Mouse (Mus musculus): ENCODE measurements at regions not wholly inside any gene's neighbourhood (a gene's known extent, or its start where the extent isn't known, plus 50 kb on each side); places are given as distances from the start of the nearest gene placed in this dataset.

- Histone ChIP-seq H3K4me2 (replicated peaks; ENCODE audit: low read depth, low read length) (no peak overlapping the region), H3K9me3 (ENCODE audit: low read length) (no peaks in the 10 kb centered on the region), H3K4me1 (ENCODE audit: insufficient read depth, low read length) (no peaks in the 10 kb centered on the region), H3K4me3 (ENCODE audit: low read length) (no peak overlapping the region), H3K36me3 (ENCODE audit: insufficient read depth, low read length) (no peaks in the 10 kb centered on the region), H3K9ac (replicated peaks; ENCODE audit: low read length) (no peak overlapping the region), H3K27ac (ENCODE audit: low read length) (no peak overlapping the region), H3K27me3 (ENCODE audit: insufficient read depth, low read length) (no peaks in the 10 kb centered on the region)
- no peak for ATAC-seq (ENCODE audit: low FRiP score, low TSS enrichment)
- WGBS = 86% methylated on average over 3 of the region's 3 CpGs
Measured at GRCm38 (mm10) chr13:31468131-31468530, 87.8 kb upstream of the Foxq1 start.

- H3K27ac ChIP-seq (ENCODE audit: low read length) = no peak overlapping the region
- H3K27me3 ChIP-seq (ENCODE audit: insufficient read depth, low read length) = no peaks in the 10 kb centered on the region
- H3K36me3 ChIP-seq (ENCODE audit: insufficient read depth, low read length) = no peaks in the 10 kb centered on the region
- H3K4me2 ChIP-seq (replicated peaks; ENCODE audit: low read depth, low read length) = no peak overlapping the region
- H3K9ac ChIP-seq (replicated peaks; ENCODE audit: low read length) = no peak overlapping the region
- ATAC-seq (ENCODE audit: low FRiP score, low TSS enrichment) = no peak
- WGBS = 79% methylated on average over 3 of the region's 3 CpGs
- H3K9me3 ChIP-seq (ENCODE audit: low read length) = no peaks in the 10 kb centered on the region
- no peak overlapping the region for H3K4me3 ChIP-seq (ENCODE audit: low read length)
- no peaks in the 10 kb centered on the region for H3K4me1 ChIP-seq (ENCODE audit: insufficient read depth, low read length)
Measured at GRCm38 (mm10) chr13:31468983-31469382, 87.0 kb upstream of the Foxq1 start.

GRCm38 (mm10) chr13:31472366-31472765, 83.6 kb upstream of the Foxq1 start:
- H3K4me3 ChIP-seq (ENCODE audit: low read length) = no peak overlapping the region
- no peaks in the 10 kb centered on the region for H3K9me3 ChIP-seq (ENCODE audit: low read length)
- H3K36me3 ChIP-seq (ENCODE audit: insufficient read depth, low read length) = no peaks in the 10 kb centered on the region
- no peak for ATAC-seq (ENCODE audit: low FRiP score, low TSS enrichment)
- no peak overlapping the region for H3K9ac ChIP-seq (replicated peaks; ENCODE audit: low read length)
- no peaks in the 10 kb centered on the region for H3K27me3 ChIP-seq (ENCODE audit: insufficient read depth, low read length)
- no peak overlapping the region for H3K27ac ChIP-seq (ENCODE audit: low read length)
- WGBS = 87% methylated on average over 5 of the region's 5 CpGs
- H3K4me1 ChIP-seq (ENCODE audit: insufficient read depth, low read length) = no peaks in the 10 kb centered on the region
- H3K4me2 ChIP-seq (replicated peaks; ENCODE audit: low read depth, low read length) = no peak overlapping the region

GRCm38 (mm10) chr13:31472804-31473203, 83.1 kb upstream of the Foxq1 start:
- no peak overlapping the region for H3K4me3 ChIP-seq (ENCODE audit: low read length)
- 63% methylated on average over 4 of the region's 4 CpGs for WGBS
- H3K4me1 ChIP-seq (ENCODE audit: insufficient read depth, low read length) = no peaks in the 10 kb centered on the region
- no peak overlapping the region for H3K9ac ChIP-seq (replicated peaks; ENCODE audit: low read length)
- no peaks in the 10 kb centered on the region for H3K36me3 ChIP-seq (ENCODE audit: insufficient read depth, low read length)
- ATAC-seq (ENCODE audit: low FRiP score, low TSS enrichment) = no peak
- H3K9me3 ChIP-seq (ENCODE audit: low read length) = no peaks in the 10 kb centered on the region
- H3K27ac ChIP-seq (ENCODE audit: low read length) = no peak overlapping the region
- H3K4me2 ChIP-seq (replicated peaks; ENCODE audit: low read depth, low read length) = no peak overlapping the region
- H3K27me3 ChIP-seq (ENCODE audit: insufficient read depth, low read length) = no peaks in the 10 kb centered on the region

- Histone ChIP-seq H3K36me3 (ENCODE audit: insufficient read depth, low read length) (no peaks in the 10 kb centered on the region), H3K4me3 (ENCODE audit: low read length) (no peak overlapping the region), H3K27me3 (ENCODE audit: insufficient read depth, low read length) (no peaks in the 10 kb centered on the region), H3K27ac (ENCODE audit: low read length) (no peak overlapping the region), H3K9ac (replicated peaks; ENCODE audit: low read length) (no peak overlapping the region), H3K9me3 (ENCODE audit: low read length) (no peaks in the 10 kb centered on the region), H3K4me2 (replicated peaks; ENCODE audit: low read depth, low read length) (no peak overlapping the region), H3K4me1 (ENCODE audit: insufficient read depth, low read length) (no peaks in the 10 kb centered on the region)
- WGBS = 88% methylated on average over 1 of the region's 1 CpGs
- no peak for ATAC-seq (ENCODE audit: low FRiP score, low TSS enrichment)
Measured at GRCm38 (mm10) chr13:31473275-31473674, 82.7 kb upstream of the Foxq1 start.

GRCm38 (mm10) chr13:31475845-31476244, 80.1 kb upstream of the Foxq1 start:
- no peak overlapping the region for H3K4me2 ChIP-seq (replicated peaks; ENCODE audit: low read depth, low read length)
- H3K27ac ChIP-seq (ENCODE audit: low read length) = no peak overlapping the region
- H3K36me3 ChIP-seq (ENCODE audit: insufficient read depth, low read length) = no peaks in the 10 kb centered on the region
- H3K27me3 ChIP-seq (ENCODE audit: insufficient read depth, low read length) = no peaks in the 10 kb centered on the region
- no peak for ATAC-seq (ENCODE audit: low FRiP score, low TSS enrichment)
- H3K4me3 ChIP-seq (ENCODE audit: low read length) = no peak overlapping the region
- H3K9ac ChIP-seq (replicated peaks; ENCODE audit: low read length) = no peak overlapping the region
- no peaks in the 10 kb centered on the region for H3K9me3 ChIP-seq (ENCODE audit: low read length)
- H3K4me1 ChIP-seq (ENCODE audit: insufficient read depth, low read length) = no peaks in the 10 kb centered on the region
- WGBS = 63% methylated on average over 3 of the region's 3 CpGs

GRCm38 (mm10) chr13:31477171-31477867, 78.6 kb upstream of the Foxq1 start:
- 48% methylated on average over 1 of the region's 1 CpGs for WGBS
- Histone ChIP-seq H3K27me3 (ENCODE audit: insufficient read depth, low read length) (no peaks in the 10 kb centered on the region), H3K9ac (replicated peaks; ENCODE audit: low read length) (no peak overlapping the region), H3K36me3 (ENCODE audit: insufficient read depth, low read length) (no peaks in the 10 kb centered on the region), H3K4me3 (ENCODE audit: low read length) (no peak overlapping the region), H3K9me3 (ENCODE audit: low read length) (no peaks in the 10 kb centered on the region), H3K4me1 (ENCODE audit: insufficient read depth, low read length) (no peaks in the 10 kb centered on the region), H3K27ac (ENCODE audit: low read length) (no peak overlapping the region), H3K4me2 (replicated peaks; ENCODE audit: low read depth, low read length) (no peak overlapping the region)
- 0 out of 2 replicates have a peak, but pooled peaks have one; percentile 49 for ATAC-seq (ENCODE audit: low FRiP score, low TSS enrichment)

GRCm38 (mm10) chr13:31481105-31481844, 74.7 kb upstream of the Foxq1 start:
- 85% methylated on average over 7 of the region's 7 CpGs for WGBS
- Histone ChIP-seq H3K9ac (replicated peaks; ENCODE audit: low read length) (no peak overlapping the region), H3K36me3 (ENCODE audit: insufficient read depth, low read length) (no peaks in the 10 kb centered on the region), H3K4me1 (ENCODE audit: insufficient read depth, low read length) (no peaks in the 10 kb centered on the region), H3K27me3 (ENCODE audit: insufficient read depth, low read length) (no peaks in the 10 kb centered on the region), H3K4me2 (replicated peaks; ENCODE audit: low read depth, low read length) (no peak overlapping the region), H3K4me3 (ENCODE audit: low read length) (no peak overlapping the region), H3K27ac (ENCODE audit: low read length) (no peak overlapping the region), H3K9me3 (ENCODE audit: low read length) (no peaks in the 10 kb centered on the region)
- ATAC-seq (ENCODE audit: low FRiP score, low TSS enrichment) = no peak

- Histone ChIP-seq H3K9me3 (ENCODE audit: low read length) (no peaks in the 10 kb centered on the region), H3K4me1 (ENCODE audit: insufficient read depth, low read length) (no peaks in the 10 kb centered on the region), H3K9ac (replicated peaks; ENCODE audit: low read length) (no peak overlapping the region), H3K27me3 (ENCODE audit: insufficient read depth, low read length) (no peaks in the 10 kb centered on the region), H3K27ac (ENCODE audit: low read length) (no peak overlapping the region), H3K36me3 (ENCODE audit: insufficient read depth, low read length) (no peaks in the 10 kb centered on the region), H3K4me2 (replicated peaks; ENCODE audit: low read depth, low read length) (no peak overlapping the region), H3K4me3 (ENCODE audit: low read length) (no peak overlapping the region)
- ATAC-seq (ENCODE audit: low FRiP score, low TSS enrichment) = no peak
- WGBS = 88% methylated on average over 3 of the region's 3 CpGs
Measured at GRCm38 (mm10) chr13:31486373-31486772, 69.6 kb upstream of the Foxq1 start.

GRCm38 (mm10) chr13:31488186-31488585, 67.7 kb upstream of the Foxq1 start:
- Histone ChIP-seq H3K4me1 (ENCODE audit: insufficient read depth, low read length) (no peaks in the 10 kb centered on the region), H3K27me3 (ENCODE audit: insufficient read depth, low read length) (no peaks in the 10 kb centered on the region), H3K36me3 (ENCODE audit: insufficient read depth, low read length) (no peaks in the 10 kb centered on the region), H3K9ac (replicated peaks; ENCODE audit: low read length) (no peak overlapping the region), H3K9me3 (ENCODE audit: low read length) (no peaks in the 10 kb centered on the region), H3K4me3 (ENCODE audit: low read length) (no peak overlapping the region), H3K27ac (ENCODE audit: low read length) (no peak overlapping the region), H3K4me2 (replicated peaks; ENCODE audit: low read depth, low read length) (no peak overlapping the region)
- ATAC-seq (ENCODE audit: low FRiP score, low TSS enrichment) = no peak

Measured in kidney, embryonic 16.5 days (tissue).